Mouse (Mus musculus) erythroblast, embryonic 14.5 days (primary cell): ENCODE measurements around the gene Lmnb2.

Experiments
- GATA1 ChIP-seq: IDR thresholded peaks from 2 replicates; pipeline ENCODE4 v1.6.1; 2012; ENCODE audit warnings: low read length, inconsistent platforms, mixed read lengths
- TAL1 ChIP-seq: IDR thresholded peaks from 3 replicates; pipeline ENCODE4 v1.6.1; 2012; ENCODE audit warnings: low read length, inconsistent platforms, mixed read lengths

DNA sequence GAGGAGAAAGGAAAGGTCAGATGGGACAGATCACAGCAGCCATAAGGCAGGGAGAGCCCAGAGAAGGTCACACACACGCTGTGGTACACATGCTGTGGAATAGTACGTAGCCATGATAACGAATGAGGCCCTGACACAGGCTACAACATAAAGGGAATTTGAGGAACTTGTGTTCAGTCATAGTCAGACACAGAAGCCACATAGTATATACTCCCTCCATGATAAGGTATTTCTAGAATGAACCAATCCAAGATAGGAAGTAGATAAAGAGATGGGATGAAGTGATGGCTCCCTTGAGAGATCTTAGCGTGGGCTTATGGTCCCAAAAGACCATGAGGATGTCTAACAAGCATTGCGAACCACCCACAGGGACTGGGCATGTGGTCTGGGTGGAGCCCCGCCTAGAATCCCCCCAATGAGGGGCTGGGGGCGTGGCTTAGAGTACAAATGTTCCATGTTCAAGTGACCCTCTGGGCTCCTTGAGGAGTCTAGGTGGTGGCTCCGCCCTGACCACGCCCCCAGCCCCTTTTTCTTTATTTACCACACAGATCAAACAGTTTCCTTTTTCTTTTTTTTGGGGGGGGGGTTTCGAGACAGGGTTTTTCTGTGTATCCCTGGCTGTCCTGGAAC, 33.8 kb upstream of the Lmnb2 start:
- no peak for TF ChIP-seq GATA1
- no peak for TF ChIP-seq TAL1
